Mouse (Mus musculus): Measurements from ENCODE around the gene Fbxo34.
"Not testable (repeated sequence)": the region's sequence is repeated elsewhere in the genome, so short reads cannot be mapped to it uniquely, and the experiment has no call there.

Gene Fbxo34

GRCm38 (mm10) chr14:47527833-47528232 is 77.6 kb downstream of the Fbxo34 start:
- H3K9me3 ChIP-seq (ENCODE audit: low read length), result no peaks in the 10 kb centered on the region
- peaks cover 37% of the 10 kb centered on the region for H3K36me3 ChIP-seq (ENCODE audit: insufficient read depth, low read length)
- H3K27me3 ChIP-seq (ENCODE audit: insufficient read depth, low read length), result no peaks in the 10 kb centered on the region

GRCm38 (mm10) chr14:47528293-47528692 is 78.1 kb downstream of the Fbxo34 start:
- peaks cover 37% of the 10 kb centered on the region for H3K36me3 ChIP-seq (ENCODE audit: insufficient read depth, low read length)
- peaks cover 17% of the 10 kb centered on the region for H3K4me1 ChIP-seq (replicated peaks; ENCODE audit: low read depth, low read length)
- no peaks in the 10 kb centered on the region for H3K27me3 ChIP-seq (ENCODE audit: insufficient read depth, low read length)
- TF ChIP-seq CTCF (conservative IDR thresholded peaks at IDR 0.05; ENCODE audit: low read length) (no peak), NANOG (IDR thresholded peaks at IDR 0.05; ENCODE audit: borderline replicate concordance, low read length) (no peak), POU5F1 (IDR thresholded peaks at IDR 0.05; ENCODE audit: borderline replicate concordance, low read length) (no peak)
- no peaks in the 10 kb centered on the region for H3K9me3 ChIP-seq (ENCODE audit: low read length)
- no peak overlapping the region for H3K4me3 ChIP-seq (replicated peaks; ENCODE audit: low read length)

More at GRCm38 (mm10) chr14:47527833-47528232, 77.6 kb downstream of the Fbxo34 start:
- no peak for TF ChIP-seq POU5F1 (IDR thresholded peaks at IDR 0.05; ENCODE audit: borderline replicate concordance, low read length)
- TF ChIP-seq CTCF (conservative IDR thresholded peaks at IDR 0.05; ENCODE audit: low read length), result no peak
- H3K4me1 ChIP-seq (replicated peaks; ENCODE audit: low read depth, low read length), result peaks cover 13% of the 10 kb centered on the region
- no peak overlapping the region for H3K4me3 ChIP-seq (replicated peaks; ENCODE audit: low read length)

GRCm38 (mm10) chr14:47529019-47529418 is 78.8 kb downstream of the Fbxo34 start:
- Histone ChIP-seq H3K36me3 (ENCODE audit: insufficient read depth, low read length) (peaks cover 37% of the 10 kb centered on the region), H3K9me3 (ENCODE audit: low read length) (no peaks in the 10 kb centered on the region), H3K4me3 (replicated peaks; ENCODE audit: low read length) (no peak overlapping the region), H3K27me3 (ENCODE audit: insufficient read depth, low read length) (no peaks in the 10 kb centered on the region), H3K4me1 (replicated peaks; ENCODE audit: low read depth, low read length) (peaks cover 23% of the 10 kb centered on the region)
- TF ChIP-seq POU5F1 (IDR thresholded peaks at IDR 0.05; ENCODE audit: borderline replicate concordance, low read length) (no peak), NANOG (IDR thresholded peaks at IDR 0.05; ENCODE audit: borderline replicate concordance, low read length) (no peak), CTCF (conservative IDR thresholded peaks at IDR 0.05; ENCODE audit: low read length) (peak; percentile 79)

- H3K27me3 ChIP-seq (ENCODE audit: insufficient read depth, low read length); H3K4me3 ChIP-seq (replicated peaks; ENCODE audit: low read length); H3K9me3 ChIP-seq (ENCODE audit: low read length): not testable (repeated sequence)
- H3K4me1 ChIP-seq (replicated peaks; ENCODE audit: low read depth, low read length), result peaks cover 27% of the 10 kb centered on the region
- H3K36me3 ChIP-seq (ENCODE audit: insufficient read depth, low read length), result peaks cover 37% of the 10 kb centered on the region
Observed at GRCm38 (mm10) chr14:47529592-47529991, 79.4 kb downstream of the Fbxo34 start.

GRCm38 (mm10) chr14:47532496-47532895 is 82.3 kb downstream of the Fbxo34 start:
- H3K36me3 ChIP-seq (ENCODE audit: insufficient read depth, low read length), result peaks cover 26% of the 10 kb centered on the region
- H3K27me3 ChIP-seq (ENCODE audit: insufficient read depth, low read length), result no peaks in the 10 kb centered on the region
- H3K4me1 ChIP-seq (replicated peaks; ENCODE audit: low read depth, low read length), result peaks cover 43% of the 10 kb centered on the region
- no peaks in the 10 kb centered on the region for H3K9me3 ChIP-seq (ENCODE audit: low read length)
- TF ChIP-seq NANOG (IDR thresholded peaks at IDR 0.05; ENCODE audit: borderline replicate concordance, low read length) (no peak), CTCF (conservative IDR thresholded peaks at IDR 0.05; ENCODE audit: low read length) (no peak), POU5F1 (IDR thresholded peaks at IDR 0.05; ENCODE audit: borderline replicate concordance, low read length) (no peak)
- no peak overlapping the region for H3K4me3 ChIP-seq (replicated peaks; ENCODE audit: low read length)

- Histone ChIP-seq H3K9me3 (ENCODE audit: low read length) (no peaks in the 10 kb centered on the region), H3K36me3 (ENCODE audit: insufficient read depth, low read length) (peaks cover 18% of the 10 kb centered on the region), H3K4me3 (replicated peaks; ENCODE audit: low read length) (no peak overlapping the region), H3K27me3 (ENCODE audit: insufficient read depth, low read length) (no peaks in the 10 kb centered on the region), H3K4me1 (replicated peaks; ENCODE audit: low read depth, low read length) (peaks cover 54% of the 10 kb centered on the region)
- TF ChIP-seq CTCF (conservative IDR thresholded peaks at IDR 0.05; ENCODE audit: low read length), result peak; percentile 33
- TF ChIP-seq POU5F1 (IDR thresholded peaks at IDR 0.05; ENCODE audit: borderline replicate concordance, low read length), result no peak
Observed at GRCm38 (mm10) chr14:47533365-47534175, 83.3 kb downstream of the Fbxo34 start.

- no peak for TF ChIP-seq CTCF (conservative IDR thresholded peaks at IDR 0.05; ENCODE audit: low read length)
- H3K36me3 ChIP-seq (ENCODE audit: insufficient read depth, low read length), result peaks cover 17% of the 10 kb centered on the region
- no peaks in the 10 kb centered on the region for H3K9me3 ChIP-seq (ENCODE audit: low read length)
- no peaks in the 10 kb centered on the region for H3K27me3 ChIP-seq (ENCODE audit: insufficient read depth, low read length)
- peaks cover 58% of the 10 kb centered on the region for H3K4me1 ChIP-seq (replicated peaks; ENCODE audit: low read depth, low read length)
- H3K4me3 ChIP-seq (replicated peaks; ENCODE audit: low read length), result no peak overlapping the region
Observed at GRCm38 (mm10) chr14:47534176-47534525, 83.9 kb downstream of the Fbxo34 start.

- Histone ChIP-seq H3K4me1 (replicated peaks; ENCODE audit: low read depth, low read length) (peaks cover 65% of the 10 kb centered on the region), H3K9me3 (ENCODE audit: low read length) (no peaks in the 10 kb centered on the region), H3K27me3 (ENCODE audit: insufficient read depth, low read length) (no peaks in the 10 kb centered on the region), H3K4me3 (replicated peaks; ENCODE audit: low read length) (no peak overlapping the region), H3K36me3 (ENCODE audit: insufficient read depth, low read length) (peaks cover 14% of the 10 kb centered on the region)
- TF ChIP-seq CTCF (conservative IDR thresholded peaks at IDR 0.05; ENCODE audit: low read length) (no peak), NANOG (IDR thresholded peaks at IDR 0.05; ENCODE audit: borderline replicate concordance, low read length) (no peak), POU5F1 (IDR thresholded peaks at IDR 0.05; ENCODE audit: borderline replicate concordance, low read length) (no peak)
Observed at GRCm38 (mm10) chr14:47535096-47535495, 84.9 kb downstream of the Fbxo34 start.

- Histone ChIP-seq H3K9me3 (ENCODE audit: low read length) (no peaks in the 10 kb centered on the region), H3K36me3 (ENCODE audit: insufficient read depth, low read length) (peaks cover 62% of the 10 kb centered on the region), H3K4me3 (replicated peaks; ENCODE audit: low read length) (no peak overlapping the region), H3K27me3 (ENCODE audit: insufficient read depth, low read length) (no peaks in the 10 kb centered on the region), H3K4me1 (replicated peaks; ENCODE audit: low read depth, low read length) (peaks cover 54% of the 10 kb centered on the region)
- TF ChIP-seq POU5F1 (IDR thresholded peaks at IDR 0.05; ENCODE audit: borderline replicate concordance, low read length), result no peak
- no peak for TF ChIP-seq CTCF (conservative IDR thresholded peaks at IDR 0.05; ENCODE audit: low read length)
- no peak for TF ChIP-seq NANOG (IDR thresholded peaks at IDR 0.05; ENCODE audit: borderline replicate concordance, low read length)
Observed at GRCm38 (mm10) chr14:47541325-47541948, 91.2 kb downstream of the Fbxo34 start.
